ENCODE assay signal across 17 mouse cellular contexts in genomic region chr7:121689338-121689737, GRCm38 (mm10). TPM values are rescaled to one million over a fixed set of nuclear protein-coding genes. Genes with fewer than 3 reads are reported as not detected.
"Had no signal": no experiment of that assay in that cellular context is flagged by ENCODE, and none has a peak within 500 bp of the region (broad histone marks: within the 10 kb centered on the region; RNA-seq: fewer than 3 reads in every experiment).

No protein-coding gene starts in this region.

- H3K27ac ChIP-seq: midbrain, embryonic 10.5 days; midbrain, embryonic 12.5 days; neural tube, embryonic 13.5 days; neural tube, embryonic 15.5 days; stomach, embryonic 15.5 days; stomach, postnatal 0 days had no signal

- DNase-seq: lung, adult 18-20 months; lung, embryonic 14.5 days; lung, postnatal 10 days; lung, postnatal 4 days; midbrain, embryonic 14.5 days; right cerebral cortex, postnatal 14 days; thymus, adult 2 months; thymus, postnatal 25 days; thymus, postnatal 4 days had no signal

- H3K27me3 ChIP-seq: midbrain, embryonic 12.5 days; neural tube, embryonic 13.5 days; neural tube, embryonic 15.5 days; stomach, embryonic 15.5 days had no signal

- H3K9ac ChIP-seq: lung, embryonic 14.5 days; midbrain, embryonic 12.5 days; neural tube, embryonic 13.5 days; neural tube, embryonic 15.5 days; stomach, embryonic 15.5 days had no signal

- H3K4me3 ChIP-seq: midbrain, embryonic 10.5 days; midbrain, embryonic 12.5 days; myocyte; neural tube, embryonic 13.5 days; neural tube, embryonic 15.5 days; stomach, embryonic 15.5 days had no signal

- H3K9me3 ChIP-seq: midbrain, embryonic 10.5 days; midbrain, embryonic 12.5 days; neural tube, embryonic 13.5 days; neural tube, embryonic 15.5 days; stomach, embryonic 15.5 days had no signal

- ATAC-seq: midbrain, embryonic 16.5 days had no signal

- H3K4me2 ChIP-seq: lung, embryonic 14.5 days; midbrain, embryonic 12.5 days; neural tube, embryonic 13.5 days; neural tube, embryonic 15.5 days; stomach, embryonic 15.5 days had no signal

- H3K36me3 ChIP-seq: midbrain, embryonic 12.5 days; neural tube, embryonic 13.5 days; neural tube, embryonic 15.5 days; stomach, embryonic 15.5 days had no signal

- H3K4me1 ChIP-seq: midbrain, embryonic 10.5 days; midbrain, embryonic 12.5 days; stomach, embryonic 15.5 days had no signal

RNA-seq across cellular contexts. Expression of gene Scnn1g, which starts 44.9 kb away (rescaled TPM):
- polyA plus RNA-seq: midbrain, embryonic 12.5 days; midbrain, embryonic 14.5 days; midbrain, embryonic 16.5 days; myocyte; neural tube, embryonic 13.5 days; neural tube, embryonic 15.5 days had no signal
